Mouse (Mus musculus): Measurements from ENCODE around the gene Sipa1l2. TPM values are rescaled to one million over a fixed set of nuclear protein-coding genes. Genes with fewer than 3 reads are reported as not detected.

Gene Sipa1l2
- polyA plus RNA-seq, 1 experiment from 2014 or later = 7.0 TPM

DNA sequence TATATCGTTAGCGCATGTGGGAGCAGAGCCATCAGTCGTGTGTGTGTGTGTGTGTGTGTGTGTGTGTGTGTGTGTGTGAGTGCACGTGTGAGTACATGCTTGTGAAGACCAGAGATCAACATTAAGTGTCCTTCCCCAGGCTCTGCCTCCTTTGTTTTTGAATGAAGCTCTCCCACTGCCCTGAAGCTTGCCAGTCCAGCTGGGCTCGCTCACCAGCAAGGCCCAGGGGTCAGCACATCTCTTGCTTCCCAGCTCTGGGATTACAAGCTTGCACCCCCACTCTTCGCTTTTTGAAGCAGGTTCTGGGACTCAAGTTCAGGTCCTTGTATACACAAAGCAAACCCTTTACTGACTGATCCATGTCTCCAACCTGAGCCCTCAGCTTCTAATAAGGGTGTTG is 40.1 kb upstream of the Sipa1l2 start:
- 83% methylated on average over 6 of the region's 6 CpGs for WGBS
- Histone ChIP-seq H3K4me2 (replicated peaks; ENCODE audit: low read depth, low read length) (no peak overlapping the region), H3K9me3 (ENCODE audit: control insufficient read depth, low read depth, low read length) (no peaks in the 10 kb centered on the region), H3K36me3 (ENCODE audit: control insufficient read depth, insufficient read depth, low read length) (no peaks in the 10 kb centered on the region), H3K27ac (ENCODE audit: low read length) (no peak overlapping the region), H3K4me3 (ENCODE audit: low read depth, low read length) (no peak overlapping the region), H3K27me3 (ENCODE audit: control insufficient read depth, insufficient read depth, low read length) (no peaks in the 10 kb centered on the region), H3K9ac (replicated peaks; ENCODE audit: low read depth, low read length) (no peak overlapping the region), H3K4me1 (ENCODE audit: control insufficient read depth, insufficient read depth, low read length) (no peaks in the 10 kb centered on the region)
- no peak for ATAC-seq (ENCODE audit: insufficient number of reproducible peaks, insufficient read depth, low FRiP score, low read depth)

DNA sequence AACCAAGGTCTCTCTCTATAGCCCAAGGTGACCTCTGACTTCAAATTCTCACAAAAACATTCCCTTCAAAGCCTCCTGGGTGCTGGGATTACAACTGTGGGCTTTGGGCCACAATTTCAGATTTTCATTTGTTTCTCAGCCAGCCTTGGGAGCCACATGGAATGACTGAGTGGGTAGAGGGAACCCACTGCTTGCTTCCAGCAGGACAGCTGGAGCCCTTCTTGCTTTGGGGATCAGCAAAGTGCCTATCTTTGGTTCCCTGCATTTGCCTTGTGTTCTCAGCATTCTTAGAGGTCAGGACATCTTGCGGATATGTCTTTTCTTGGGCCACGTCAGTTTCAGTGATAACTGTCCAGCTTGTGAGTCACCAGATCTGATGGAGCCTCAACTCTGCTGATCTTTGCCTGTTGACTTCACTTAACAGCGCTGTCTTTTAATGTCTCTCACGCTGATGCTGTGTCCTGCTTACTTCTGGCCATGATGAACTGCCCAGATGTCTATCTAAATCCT is 38.2 kb upstream of the Sipa1l2 start:
- H3K36me3 ChIP-seq (ENCODE audit: control insufficient read depth, insufficient read depth, low read length) = no peaks in the 10 kb centered on the region
- H3K27me3 ChIP-seq (ENCODE audit: control insufficient read depth, insufficient read depth, low read length) = no peaks in the 10 kb centered on the region
- H3K4me2 ChIP-seq (replicated peaks; ENCODE audit: low read depth, low read length) = no peak overlapping the region
- WGBS = 75% methylated on average over 4 of the region's 4 CpGs
- no peaks in the 10 kb centered on the region for H3K9me3 ChIP-seq (ENCODE audit: control insufficient read depth, low read depth, low read length)
- H3K9ac ChIP-seq (replicated peaks; ENCODE audit: low read depth, low read length) = no peak overlapping the region
- no peak for ATAC-seq (ENCODE audit: insufficient number of reproducible peaks, insufficient read depth, low FRiP score, low read depth)
- no peak overlapping the region for H3K27ac ChIP-seq (ENCODE audit: low read length)
- H3K4me1 ChIP-seq (ENCODE audit: control insufficient read depth, insufficient read depth, low read length) = no peaks in the 10 kb centered on the region
- no peak overlapping the region for H3K4me3 ChIP-seq (ENCODE audit: low read depth, low read length)

GRCm38 (mm10) chr8:125606937-125607336 is 37.3 kb upstream of the Sipa1l2 start:
- no peak overlapping the region for H3K9ac ChIP-seq (replicated peaks; ENCODE audit: low read depth, low read length)
- no peak overlapping the region for H3K4me3 ChIP-seq (ENCODE audit: low read depth, low read length)
- H3K27me3 ChIP-seq (ENCODE audit: control insufficient read depth, insufficient read depth, low read length) = no peaks in the 10 kb centered on the region
- 77% methylated on average over 3 of the region's 3 CpGs for WGBS
- H3K9me3 ChIP-seq (ENCODE audit: control insufficient read depth, low read depth, low read length) = no peaks in the 10 kb centered on the region
- no peaks in the 10 kb centered on the region for H3K36me3 ChIP-seq (ENCODE audit: control insufficient read depth, insufficient read depth, low read length)
- H3K4me1 ChIP-seq (ENCODE audit: control insufficient read depth, insufficient read depth, low read length) = no peaks in the 10 kb centered on the region
- no peak for ATAC-seq (ENCODE audit: insufficient number of reproducible peaks, insufficient read depth, low FRiP score, low read depth)
- H3K27ac ChIP-seq (ENCODE audit: low read length) = no peak overlapping the region
- H3K4me2 ChIP-seq (replicated peaks; ENCODE audit: low read depth, low read length) = no peak overlapping the region

DNA sequence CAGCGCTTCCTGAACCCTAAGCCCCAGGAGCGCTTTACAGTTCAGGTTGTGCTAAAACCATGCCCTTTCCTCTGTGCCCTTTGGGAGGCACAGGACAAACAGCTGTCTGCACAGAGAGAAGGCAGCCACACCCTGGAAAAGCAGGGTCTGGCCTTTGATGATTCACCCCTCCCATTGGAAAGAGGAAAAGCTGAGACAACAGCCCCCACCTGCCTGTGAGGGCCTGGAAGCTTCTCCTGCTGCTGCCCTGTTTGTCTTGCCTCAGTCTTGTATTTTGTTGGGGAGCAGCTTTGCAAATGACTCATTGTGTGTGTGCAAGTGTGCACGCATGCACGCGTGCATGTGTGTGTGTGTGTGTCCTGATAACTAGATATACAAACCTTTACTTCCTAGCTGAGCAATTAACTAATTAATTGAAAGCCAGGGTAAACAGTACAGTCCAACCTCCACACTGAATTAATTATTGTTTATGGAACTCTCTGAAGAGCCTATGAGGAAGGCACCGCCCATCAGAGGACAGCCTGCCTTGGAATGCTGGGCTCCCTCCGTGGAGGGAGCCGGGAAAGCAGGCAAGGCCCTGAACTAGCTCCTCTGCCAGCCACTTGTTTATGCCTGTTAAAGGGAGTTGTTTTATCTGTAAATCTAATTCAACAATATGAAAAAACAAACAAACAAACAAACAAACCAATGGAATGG is 35.4 kb upstream of the Sipa1l2 start:
- no peaks in the 10 kb centered on the region for H3K27me3 ChIP-seq (ENCODE audit: control insufficient read depth, insufficient read depth, low read length)
- no peaks in the 10 kb centered on the region for H3K36me3 ChIP-seq (ENCODE audit: control insufficient read depth, insufficient read depth, low read length)
- no peak overlapping the region for H3K4me2 ChIP-seq (replicated peaks; ENCODE audit: low read depth, low read length)
- ATAC-seq (ENCODE audit: insufficient number of reproducible peaks, insufficient read depth, low FRiP score, low read depth) = no peak
- H3K9me3 ChIP-seq (ENCODE audit: control insufficient read depth, low read depth, low read length) = no peaks in the 10 kb centered on the region
- H3K27ac ChIP-seq (ENCODE audit: low read length) = no peak overlapping the region
- 0 out of 2 replicates have a peak, but pooled peaks cover 5% of the 10 kb centered on the region for H3K4me1 ChIP-seq (ENCODE audit: control insufficient read depth, insufficient read depth, low read length)
- no peak overlapping the region for H3K9ac ChIP-seq (replicated peaks; ENCODE audit: low read depth, low read length)
- no peak overlapping the region for H3K4me3 ChIP-seq (ENCODE audit: low read depth, low read length)
- 57% methylated on average over 8 of the region's 8 CpGs for WGBS

- ATAC-seq (ENCODE audit: insufficient number of reproducible peaks, insufficient read depth, low FRiP score, low read depth) = no peak
- Histone ChIP-seq H3K4me1 (ENCODE audit: control insufficient read depth, insufficient read depth, low read length) (0 out of 2 replicates have a peak, but pooled peaks cover 5% of the 10 kb centered on the region), H3K4me2 (replicated peaks; ENCODE audit: low read depth, low read length) (no peak overlapping the region), H3K9me3 (ENCODE audit: control insufficient read depth, low read depth, low read length) (no peaks in the 10 kb centered on the region), H3K27ac (ENCODE audit: low read length) (no peak overlapping the region), H3K4me3 (ENCODE audit: low read depth, low read length) (no peak overlapping the region), H3K27me3 (ENCODE audit: control insufficient read depth, insufficient read depth, low read length) (no peaks in the 10 kb centered on the region), H3K9ac (replicated peaks; ENCODE audit: low read depth, low read length) (no peak overlapping the region), H3K36me3 (ENCODE audit: control insufficient read depth, insufficient read depth, low read length) (no peaks in the 10 kb centered on the region)
- WGBS = 85% methylated on average over 18 of the region's 18 CpGs
Measured at GRCm38 (mm10) chr8:125604213-125604816, 34.7 kb upstream of the Sipa1l2 start.

GRCm38 (mm10) chr8:125603312-125603840 is 33.8 kb upstream of the Sipa1l2 start:
- H3K36me3 ChIP-seq (ENCODE audit: control insufficient read depth, insufficient read depth, low read length) = no peaks in the 10 kb centered on the region
- H3K9ac ChIP-seq (replicated peaks; ENCODE audit: low read depth, low read length) = no peak overlapping the region
- H3K4me3 ChIP-seq (ENCODE audit: low read depth, low read length) = no peak overlapping the region
- H3K27me3 ChIP-seq (ENCODE audit: control insufficient read depth, insufficient read depth, low read length) = no peaks in the 10 kb centered on the region
- H3K27ac ChIP-seq (ENCODE audit: low read length) = no peak overlapping the region
- 90% methylated on average over 8 of the region's 8 CpGs for WGBS
- 0 out of 2 replicates have a peak, but pooled peaks cover 5% of the 10 kb centered on the region for H3K4me1 ChIP-seq (ENCODE audit: control insufficient read depth, insufficient read depth, low read length)
- H3K9me3 ChIP-seq (ENCODE audit: control insufficient read depth, low read depth, low read length) = no peaks in the 10 kb centered on the region
- H3K4me2 ChIP-seq (replicated peaks; ENCODE audit: low read depth, low read length) = no peak overlapping the region
- ATAC-seq (ENCODE audit: insufficient number of reproducible peaks, insufficient read depth, low FRiP score, low read depth) = no peak

DNA sequence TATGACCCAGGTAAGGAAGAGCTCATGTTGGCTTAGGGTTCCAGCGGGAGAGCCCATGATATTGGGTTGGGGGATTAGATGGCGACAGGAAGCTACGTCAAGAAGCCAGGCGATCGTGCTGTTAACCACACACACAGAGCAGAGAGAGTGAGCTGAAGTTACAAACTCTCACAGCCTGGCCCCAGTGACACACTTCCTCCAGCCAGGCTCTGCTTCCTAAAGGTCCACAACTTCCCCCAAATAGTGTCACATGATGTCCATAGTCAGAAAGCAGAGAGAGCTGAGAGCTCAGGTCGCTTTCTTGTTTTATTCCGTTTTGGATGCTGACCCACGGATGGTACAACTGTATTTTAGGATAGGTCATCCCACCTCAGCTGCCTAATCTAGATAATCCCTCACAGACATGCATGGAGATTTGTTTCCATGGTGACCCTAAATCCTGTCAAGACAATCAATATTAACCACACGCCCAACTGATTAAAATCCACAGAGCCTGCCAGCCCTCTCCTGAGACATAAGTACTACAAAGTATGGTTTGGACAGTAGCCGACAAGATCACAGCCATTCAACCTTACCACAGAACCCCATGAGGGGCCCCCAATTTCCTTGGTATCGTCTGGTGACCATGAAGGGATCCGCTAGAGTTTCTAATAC is 30.6 kb upstream of the Sipa1l2 start:
- Histone ChIP-seq H3K9ac (replicated peaks; ENCODE audit: low read depth, low read length) (no peak overlapping the region), H3K36me3 (ENCODE audit: control insufficient read depth, insufficient read depth, low read length) (no peaks in the 10 kb centered on the region), H3K4me3 (ENCODE audit: low read depth, low read length) (no peak overlapping the region), H3K27ac (ENCODE audit: low read length) (no peak overlapping the region), H3K4me1 (ENCODE audit: control insufficient read depth, insufficient read depth, low read length) (peaks cover 14% of the 10 kb centered on the region; the same call in 1 of the 2 replicates), H3K9me3 (ENCODE audit: control insufficient read depth, low read depth, low read length) (no peaks in the 10 kb centered on the region), H3K4me2 (replicated peaks; ENCODE audit: low read depth, low read length) (no peak overlapping the region), H3K27me3 (ENCODE audit: control insufficient read depth, insufficient read depth, low read length) (no peaks in the 10 kb centered on the region)
- no peak for ATAC-seq (ENCODE audit: insufficient number of reproducible peaks, insufficient read depth, low FRiP score, low read depth)
- 62% methylated on average over 12 of the region's 12 CpGs for WGBS
